Mouse (Mus musculus): ENCODE results near the gene A030003K21Rik.

A030003K21Rik gene

GRCm38 (mm10) chr1:82905886-82906285, 37.3 kb downstream of the A030003K21Rik start:
- no peak for DNase-seq

DNA sequence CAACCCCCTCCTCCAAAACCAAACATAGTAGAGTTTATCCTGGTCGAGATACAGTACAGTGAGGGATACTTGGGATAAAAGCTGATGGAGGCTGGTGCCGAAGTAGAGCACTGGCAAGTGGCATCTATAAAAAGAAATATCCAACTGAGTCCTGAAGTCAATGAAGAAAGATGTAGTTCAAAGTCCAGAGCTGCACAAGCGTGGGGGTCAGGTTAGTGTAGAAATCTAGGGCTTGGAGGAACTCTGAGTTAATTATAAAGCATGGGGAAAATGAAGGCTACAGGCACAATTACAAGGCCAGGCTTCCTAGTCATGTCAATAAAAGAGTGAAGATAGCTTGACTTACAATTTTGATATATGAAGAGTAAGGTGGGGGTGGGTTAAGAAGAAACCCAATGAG, 42.0 kb downstream of the A030003K21Rik start:
- no peak for DNase-seq

DNA sequence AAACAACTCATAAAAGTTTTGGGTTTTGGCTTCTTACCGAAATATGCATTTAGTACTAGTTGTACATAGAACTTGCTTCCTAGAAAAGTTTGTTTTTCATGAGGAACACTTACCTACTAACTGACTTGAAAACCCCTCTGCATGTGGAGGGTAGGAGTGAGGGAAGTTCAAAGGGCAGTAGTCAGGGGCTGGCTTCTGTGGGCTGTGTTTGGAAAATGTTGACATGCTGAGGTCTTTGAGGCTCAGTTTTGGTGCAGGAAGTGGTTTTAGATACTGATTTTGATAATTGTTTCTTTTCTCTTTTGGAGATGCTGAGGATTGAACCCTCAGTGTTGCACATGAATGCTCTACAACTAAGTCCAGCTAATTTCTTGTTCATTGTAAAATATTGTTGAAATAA, 42.6 kb downstream of the A030003K21Rik start:
- DNase-seq, result no peak

- no peak for DNase-seq
Observed at GRCm38 (mm10) chr1:82893269-82893668, 49.9 kb downstream of the A030003K21Rik start.
